Mouse (Mus musculus): ENCODE results near the gene Calcr. TPM values are rescaled to one million over a fixed set of nuclear protein-coding genes. Genes with fewer than 3 reads are reported as not detected.
A peak's percentile ranks its signal among the peaks of the same experiment; 100 is the strongest.
"Not testable (repeated sequence)": the region's sequence is repeated elsewhere in the genome, so short reads cannot be mapped to it uniquely, and the experiment has no call there.

Gene Calcr
- total and polyA plus RNA-seq, 3 experiments: not detected

DNA sequence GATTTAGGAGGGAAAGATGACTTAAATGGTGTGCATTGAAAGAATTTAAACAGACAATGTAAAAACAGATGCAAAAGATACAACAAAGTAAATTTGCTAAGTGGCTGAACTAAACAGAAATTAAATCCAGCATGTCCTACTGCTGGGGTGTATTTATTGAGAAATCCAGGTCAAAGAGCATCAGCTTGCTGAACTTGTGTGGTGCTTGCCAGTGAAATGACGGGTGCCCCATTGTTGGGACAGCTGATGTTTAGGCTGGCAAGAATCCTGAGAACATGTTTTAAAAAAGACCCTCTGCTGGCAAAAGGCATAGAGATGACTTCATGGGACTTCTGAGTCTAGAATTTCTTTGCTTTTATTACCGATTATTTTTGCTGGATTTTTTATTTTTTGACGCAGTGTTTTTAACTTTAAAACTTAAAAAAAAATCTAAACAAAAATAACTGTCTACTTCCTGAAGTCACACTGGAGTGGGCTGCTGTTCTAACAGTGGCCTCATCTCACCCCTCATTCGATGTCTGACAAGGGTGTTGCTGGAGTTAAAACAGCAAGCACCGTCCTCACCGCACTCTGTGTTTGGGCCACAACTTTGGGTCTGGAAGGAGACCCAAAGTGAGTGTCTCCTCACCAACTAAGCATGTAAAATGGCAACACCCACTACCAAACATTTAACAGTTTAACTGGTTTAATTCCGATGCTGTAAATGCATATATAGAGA is 22.4 kb downstream of the Calcr start:
- no peak for TF ChIP-seq EP300 (IDR thresholded peaks at IDR 0.05; ENCODE audit: insufficient read depth, low read depth, low read length)
- TF ChIP-seq POLR2A (IDR thresholded peaks at IDR 0.05; ENCODE audit: insufficient read depth, low read depth, low read length): no peak
- no peak for TF ChIP-seq CTCF (IDR thresholded peaks at IDR 0.05)
- DNase-seq: no peak
- no peaks in the 10 kb centered on the region for H3K36me3 ChIP-seq (ENCODE audit: control insufficient read depth, insufficient read depth, low read length)
- intact Hi-C loops (cut with DNase I): loop anchor here (10.0 kb wide), 2 partner anchors 117 to 217 kb away; no protein-coding TSS in a partner anchor
- H3K9ac ChIP-seq (ENCODE audit: low read depth, low read length): no peak overlapping the region
- no peaks in the 10 kb centered on the region for H3K79me2 ChIP-seq (replicated peaks; ENCODE audit: control insufficient read depth, insufficient read depth, low read length)
- no peaks in the 10 kb centered on the region for H3K27me3 ChIP-seq (ENCODE audit: control insufficient read depth, insufficient read depth, low read length)
- WGBS: 58% methylated on average over 7 of the region's 7 CpGs
- no peak overlapping the region for H3K27ac ChIP-seq
- H3K4me1 ChIP-seq (ENCODE audit: control insufficient read depth, insufficient read depth, low read length): no peaks in the 10 kb centered on the region
- no peak overlapping the region for H3K4me3 ChIP-seq

DNA sequence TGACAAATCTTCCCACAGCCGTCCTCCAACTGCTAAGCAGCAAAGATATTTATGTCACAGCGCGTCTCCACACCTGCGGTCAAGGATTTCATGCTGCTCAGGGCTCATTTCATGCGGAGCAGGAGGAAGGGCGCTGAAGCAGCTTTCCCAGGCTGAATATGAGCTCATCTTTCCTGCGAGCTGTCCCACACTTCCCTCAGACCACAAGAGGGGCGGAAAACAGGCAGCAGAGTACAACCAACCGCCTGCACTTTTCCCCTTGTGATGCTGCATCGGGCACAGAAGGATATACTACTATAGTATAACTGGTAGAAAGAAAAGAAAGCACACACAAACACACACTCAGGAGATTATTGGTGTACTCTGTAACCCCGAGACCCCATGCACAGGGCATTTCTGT is 23.2 kb downstream of the Calcr start:
- Histone ChIP-seq H3K36me3 (ENCODE audit: control insufficient read depth, insufficient read depth, low read length) (no peaks in the 10 kb centered on the region), H3K9ac (ENCODE audit: low read depth, low read length) (no peak overlapping the region), H3K4me3 (no peak overlapping the region), H3K27me3 (ENCODE audit: control insufficient read depth, insufficient read depth, low read length) (no peaks in the 10 kb centered on the region), H3K79me2 (replicated peaks; ENCODE audit: control insufficient read depth, insufficient read depth, low read length) (no peaks in the 10 kb centered on the region), H3K4me1 (ENCODE audit: control insufficient read depth, insufficient read depth, low read length) (no peaks in the 10 kb centered on the region), H3K27ac (no peak overlapping the region)
- TF ChIP-seq CTCF (IDR thresholded peaks at IDR 0.05): no peak
- TF ChIP-seq POLR2A (IDR thresholded peaks at IDR 0.05; ENCODE audit: insufficient read depth, low read depth, low read length): no peak
- no peak for TF ChIP-seq EP300 (IDR thresholded peaks at IDR 0.05; ENCODE audit: insufficient read depth, low read depth, low read length)
- DNase-seq: no peak
- intact Hi-C loops (cut with DNase I): loop anchor here (10.0 kb wide), 2 partner anchors 116 to 216 kb away; no protein-coding TSS in a partner anchor
- 34% methylated on average over 11 of the region's 11 CpGs for whole genome bisulfite sequencing

DNA sequence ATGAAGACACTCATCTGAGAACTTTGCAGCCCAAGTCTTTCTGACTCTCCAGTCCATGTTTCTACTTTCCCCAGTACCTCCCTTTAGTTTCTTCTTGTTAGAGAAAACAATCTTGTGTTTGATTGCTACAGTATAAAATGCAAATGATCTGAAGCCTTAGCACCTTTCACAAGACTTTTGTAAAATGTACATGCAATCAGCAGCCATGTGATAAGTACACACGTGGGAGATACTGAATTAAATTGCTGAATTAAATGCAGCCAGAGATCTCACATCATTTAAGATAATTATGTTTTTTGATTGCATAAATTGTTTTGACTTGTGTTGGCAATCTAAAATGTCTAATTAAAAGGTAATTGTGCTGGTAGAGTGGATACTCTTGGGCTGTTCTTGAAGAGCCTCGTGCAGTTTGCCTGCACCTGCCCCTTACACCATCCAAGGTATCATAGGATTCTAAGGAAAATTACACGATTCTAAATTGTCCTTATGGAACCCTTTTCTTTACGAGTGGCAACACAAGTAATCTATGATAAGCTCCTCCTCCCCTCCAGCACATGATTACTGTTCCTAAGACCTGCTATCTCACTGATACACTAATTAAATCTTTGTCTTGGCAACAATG is 34.2 kb downstream of the Calcr start:
- intact Hi-C loops (cut with DNase I): no loop called here
- H3K4me1 ChIP-seq (ENCODE audit: control insufficient read depth, insufficient read depth, low read length): no peaks in the 10 kb centered on the region
- no peak overlapping the region for H3K9ac ChIP-seq (ENCODE audit: low read depth, low read length)
- H3K4me3 ChIP-seq: no peak overlapping the region
- no peak for TF ChIP-seq CTCF (IDR thresholded peaks at IDR 0.05)
- no peak for TF ChIP-seq EP300 (IDR thresholded peaks at IDR 0.05; ENCODE audit: insufficient read depth, low read depth, low read length)
- no peak for TF ChIP-seq POLR2A (IDR thresholded peaks at IDR 0.05; ENCODE audit: insufficient read depth, low read depth, low read length)
- no peak overlapping the region for H3K27ac ChIP-seq
- DNase-seq: no peak
- H3K79me2 ChIP-seq (replicated peaks; ENCODE audit: control insufficient read depth, insufficient read depth, low read length): no peaks in the 10 kb centered on the region
- 52% methylated on average over 4 of the region's 4 CpGs for WGBS
- H3K27me3 ChIP-seq (ENCODE audit: control insufficient read depth, insufficient read depth, low read length): no peaks in the 10 kb centered on the region
- H3K36me3 ChIP-seq (ENCODE audit: control insufficient read depth, insufficient read depth, low read length): no peaks in the 10 kb centered on the region

DNA sequence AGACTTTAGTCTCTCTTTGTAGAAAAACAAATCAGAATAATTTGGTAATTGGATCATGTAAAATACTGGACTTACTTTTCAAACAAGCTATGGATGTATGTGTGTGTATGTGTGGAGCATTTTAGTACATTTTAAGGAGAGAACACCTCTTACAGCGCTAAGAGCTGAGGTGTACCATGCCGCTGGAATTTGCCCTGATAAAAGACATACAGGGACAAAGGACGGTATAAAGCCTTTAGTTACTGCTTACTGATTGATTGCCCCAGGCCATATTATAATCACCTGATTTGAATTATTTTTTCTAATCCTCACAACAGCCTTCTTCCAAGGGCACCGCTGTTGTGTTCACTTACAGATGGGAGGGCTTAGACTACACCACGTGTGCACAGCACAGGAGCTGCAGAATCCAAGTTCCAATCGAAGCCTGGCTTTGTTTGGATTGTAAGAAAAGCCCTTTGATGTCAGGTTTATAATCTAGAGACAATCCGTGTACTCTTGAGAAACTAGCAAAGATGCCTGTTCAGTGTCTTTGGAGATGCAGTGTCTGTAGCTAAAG is 76.3 kb downstream of the Calcr start:
- Histone ChIP-seq H3K4me3 (no peak overlapping the region), H3K27me3 (ENCODE audit: control insufficient read depth, insufficient read depth, low read length) (no peaks in the 10 kb centered on the region), H3K27ac (no peak overlapping the region), H3K36me3 (ENCODE audit: control insufficient read depth, insufficient read depth, low read length) (no peaks in the 10 kb centered on the region), H3K79me2 (replicated peaks; ENCODE audit: control insufficient read depth, insufficient read depth, low read length) (no peaks in the 10 kb centered on the region), H3K4me1 (ENCODE audit: control insufficient read depth, insufficient read depth, low read length) (no peaks in the 10 kb centered on the region), H3K9ac (ENCODE audit: low read depth, low read length) (no peak overlapping the region)
- WGBS: 79% methylated on average over 7 of the region's 7 CpGs
- intact Hi-C loops (cut with DNase I): no loop called here
- TF ChIP-seq EP300 (IDR thresholded peaks at IDR 0.05; ENCODE audit: insufficient read depth, low read depth, low read length) (no peak), CTCF (IDR thresholded peaks at IDR 0.05) (no peak), POLR2A (IDR thresholded peaks at IDR 0.05; ENCODE audit: insufficient read depth, low read depth, low read length) (no peak)
- no peak for DNase-seq

DNA sequence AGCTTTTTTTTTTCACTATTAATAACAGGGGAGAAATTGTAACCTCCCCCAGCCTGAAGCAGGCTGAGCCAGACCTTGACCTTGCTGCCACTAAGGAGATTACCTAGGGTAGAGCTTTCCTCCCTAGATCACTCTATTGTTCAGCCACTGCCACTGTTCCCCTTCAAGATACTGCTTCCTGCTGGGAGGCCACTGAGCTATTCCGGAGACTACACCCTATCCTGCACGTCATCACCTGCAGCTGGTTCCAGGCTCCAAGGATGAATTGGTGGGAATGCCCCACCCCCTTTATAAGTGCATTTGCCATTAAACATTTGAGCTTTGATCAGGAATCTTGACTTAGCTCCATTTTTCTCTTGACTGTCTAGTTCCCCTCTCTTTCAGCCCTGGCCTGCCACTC is 86.2 kb downstream of the Calcr start:
- H3K4me1 ChIP-seq (ENCODE audit: control insufficient read depth, insufficient read depth, low read length); H3K9ac ChIP-seq (ENCODE audit: low read depth, low read length); H3K79me2 ChIP-seq (replicated peaks; ENCODE audit: control insufficient read depth, insufficient read depth, low read length); H3K36me3 ChIP-seq (ENCODE audit: control insufficient read depth, insufficient read depth, low read length); H3K4me3 ChIP-seq; H3K27me3 ChIP-seq (ENCODE audit: control insufficient read depth, insufficient read depth, low read length); H3K27ac ChIP-seq; intact Hi-C loops (cut with DNase I): not testable (repeated sequence)
- peak in 1 of 2 experiments; percentile 4 for DNase-seq
- WGBS: 16% methylated on average over 2 of the region's 2 CpGs

DNA sequence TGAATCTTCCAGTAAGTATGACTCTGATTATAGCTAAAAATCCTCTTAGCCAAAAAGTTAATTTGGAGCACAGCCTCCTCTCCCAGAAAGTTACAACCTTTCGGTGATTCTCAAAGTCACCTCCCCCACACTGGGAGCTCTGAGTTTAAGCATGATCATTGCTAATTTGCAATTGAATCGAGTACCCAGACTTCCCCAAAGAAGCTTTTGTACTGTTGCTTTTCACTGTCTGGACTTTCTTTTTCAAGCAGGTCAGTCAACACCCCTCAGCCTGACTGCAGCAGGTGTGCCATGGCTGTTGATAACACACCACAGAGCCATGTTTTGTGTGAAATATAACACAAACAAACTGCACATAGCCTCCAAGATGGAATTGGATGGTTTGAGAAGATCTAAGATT is 86.7 kb downstream of the Calcr start:
- 46% methylated on average over 2 of the region's 2 CpGs for WGBS
- no peak for DNase-seq
- peaks cover 1% of the 10 kb centered on the region for H3K4me1 ChIP-seq (ENCODE audit: control insufficient read depth, insufficient read depth, low read length)
- intact Hi-C loops (cut with DNase I): no loop called here
- no peak overlapping the region for H3K27ac ChIP-seq
- no peak for TF ChIP-seq POLR2A (IDR thresholded peaks at IDR 0.05; ENCODE audit: insufficient read depth, low read depth, low read length)
- TF ChIP-seq CTCF (IDR thresholded peaks at IDR 0.05): no peak
- TF ChIP-seq EP300 (IDR thresholded peaks at IDR 0.05; ENCODE audit: insufficient read depth, low read depth, low read length): no peak
- H3K79me2 ChIP-seq (replicated peaks; ENCODE audit: control insufficient read depth, insufficient read depth, low read length): no peaks in the 10 kb centered on the region
- no peak overlapping the region for H3K4me3 ChIP-seq
- H3K9ac ChIP-seq (ENCODE audit: low read depth, low read length): no peak overlapping the region
- H3K27me3 ChIP-seq (ENCODE audit: control insufficient read depth, insufficient read depth, low read length): no peaks in the 10 kb centered on the region
- no peaks in the 10 kb centered on the region for H3K36me3 ChIP-seq (ENCODE audit: control insufficient read depth, insufficient read depth, low read length)

DNA sequence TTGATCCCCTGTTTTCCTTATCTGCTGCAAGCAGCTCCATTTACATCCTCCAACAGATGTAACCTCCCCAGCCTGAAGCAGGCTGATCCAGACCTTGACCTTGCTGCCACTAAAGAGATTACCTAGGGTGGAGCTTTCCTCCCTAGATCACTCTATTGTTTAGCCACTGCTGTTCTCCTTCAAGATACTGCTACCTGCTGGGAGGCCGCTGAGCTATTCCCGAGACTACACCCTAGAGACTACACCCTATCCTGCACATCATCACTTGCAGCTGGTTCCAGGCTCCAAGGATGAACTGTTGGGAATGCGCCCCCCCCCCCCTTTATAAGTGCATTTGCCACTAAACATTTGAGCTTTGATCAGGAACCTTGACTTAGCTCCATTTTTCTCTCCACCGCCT is 92.6 kb downstream of the Calcr start:
- H3K27ac ChIP-seq; H3K4me3 ChIP-seq; H3K9ac ChIP-seq (ENCODE audit: low read depth, low read length); DNase-seq; H3K36me3 ChIP-seq (ENCODE audit: control insufficient read depth, insufficient read depth, low read length); H3K4me1 ChIP-seq (ENCODE audit: control insufficient read depth, insufficient read depth, low read length); intact Hi-C loops (cut with DNase I); H3K79me2 ChIP-seq (replicated peaks; ENCODE audit: control insufficient read depth, insufficient read depth, low read length); H3K27me3 ChIP-seq (ENCODE audit: control insufficient read depth, insufficient read depth, low read length): not testable (repeated sequence)
- WGBS: 73% methylated on average over 4 of the region's 4 CpGs

All from heart, adult 2 months (tissue).